Mouse (Mus musculus) sigmoid colon, adult 10 weeks (tissue): Measurements from ENCODE around the gene Olfr450. TPM values are rescaled to one million over a fixed set of nuclear protein-coding genes. Genes with fewer than 3 reads are reported as not detected.

Experiments used
- polyA plus RNA-seq: library from polyadenylated mRNA; stranded (reverse); fragments of 350-450 nt; fragmentation: Illumina TruSeq; extraction: RNeasy Lipid Tissue Mini Kit (QIAGEN cat#74804); gene quantifications from one replicate; pipeline ENCODE4 v1.2.3, GENCODE M21; 2014; ENCODE audit warnings: low read depth, low replicate concordance

Gene Olfr450
- polyA plus RNA-seq, result not detected

GRCm38 (mm10) chr6:42811639-42812038 lies at the start of gene Olfr450:
Gene Olfr450, plus strand, starts transcription at chr6:42811939.

GRCm38 (mm10) chr6:42784793-42785192 lies 26.9 kb upstream of the Olfr450 start, which contains the start of gene Olfr452:
Gene Olfr452, plus strand, starts transcription at chr6:42785093.

GRCm38 (mm10) chr6:42834084-42834483 lies 22.3 kb downstream of the Olfr450 start, which contains the start of gene Olfr449:
Gene Olfr449, plus strand, starts transcription at chr6:42834384.

Other genes starting within 250 kb of the Olfr450 start
- gene Tcaf3, start 214.2 kb upstream of the Olfr450 start, polyA plus RNA-seq, result not detected
- gene Tcaf2, start 166.7 kb upstream of the Olfr450 start, polyA plus RNA-seq, result 19.7 TPM
- gene Tcaf1, start 101.9 kb upstream of the Olfr450 start, polyA plus RNA-seq, result 31.9 TPM
- gene Olfr453, start 72.6 kb upstream of the Olfr450 start, polyA plus RNA-seq, result not detected
- not detected for gene Olfr38, start 55.5 kb upstream of the Olfr450 start, polyA plus RNA-seq
- not detected for gene Olfr452, start 26.8 kb upstream of the Olfr450 start, polyA plus RNA-seq
- not detected for gene Olfr449, start 22.4 kb downstream of the Olfr450 start, polyA plus RNA-seq
- not detected for gene Olfr448, start 78.5 kb downstream of the Olfr450 start, polyA plus RNA-seq
- not detected for gene Olfr447, start 96.9 kb downstream of the Olfr450 start, polyA plus RNA-seq
- gene Olfr446, start 109.4 kb downstream of the Olfr450 start, polyA plus RNA-seq, result not detected
- gene Olfr444, start 137.1 kb downstream of the Olfr450 start, polyA plus RNA-seq, result not detected